Mouse (Mus musculus) heart, adult 2 months (tissue): ENCODE measurements at regions not wholly inside any gene's neighbourhood (a gene's known extent, or its start where the extent isn't known, plus 50 kb on each side); places are given as distances from the start of the nearest gene placed in this dataset.

ENCODE experiments used
- CTCF ChIP-seq: fragments of 200-600 bp; IDR thresholded peaks from 2 replicates; pipeline ENCODE4 v1.8.1; 2022; ENCODE audit warnings: antibody characterized with exemption, mild to moderate bottlenecking, moderate library complexity
- EP300 ChIP-seq: fragments of 200-500 bp; IDR thresholded peaks from 2 replicates; pipeline ENCODE4 v1.6.1; 2011; ENCODE audit warnings: low read depth, low read length, control low read depth; ENCODE audit not compliant: insufficient read depth
- POLR2A ChIP-seq: fragments of 200-500 bp; IDR thresholded peaks from 2 replicates; pipeline ENCODE4 v1.6.1; 2011; ENCODE audit warnings: mild to moderate bottlenecking, low read depth, low read length, control low read depth; ENCODE audit not compliant: insufficient read depth

GRCm38 (mm10) chr7:70575614-70576013 lies 209.1 kb upstream of the Nr2f2 start:
- TF ChIP-seq EP300 (no peak), CTCF (no peak), POLR2A (no peak)
